Mouse (Mus musculus) embryo, embryonic 11.5 days (tissue): Measurements from ENCODE around the gene Sertad4.

Experiments used
- DNase-seq: peaks from one replicate; pipeline ENCODE4 v3.0.0-alpha.2; 2012; ENCODE audit warnings: low read depth, low spot score

The Sertad4 gene

GRCm38 (mm10) chr1:192855474-192856230, at the start of gene Sertad4:
Gene Sertad4 (minus strand): TSS chr1:192855756.
- DNase-seq: peak; percentile 70

- DNase-seq: no peak
These were observed 46.0 kb upstream of the Sertad4 start for GRCm38 (mm10) chr1:192901516-192901915.

- DNase-seq: no peak
These were observed 45.4 kb upstream of the Sertad4 start for GRCm38 (mm10) chr1:192900913-192901312.

- DNase-seq: no peak
These were observed 43.2 kb upstream of the Sertad4 start for GRCm38 (mm10) chr1:192898742-192899141.

- no peak for DNase-seq
These were observed 41.7 kb upstream of the Sertad4 start for GRCm38 (mm10) chr1:192897218-192897617.

GRCm38 (mm10) chr1:192896076-192896475, 40.5 kb upstream of the Sertad4 start:
- no peak for DNase-seq

GRCm38 (mm10) chr1:192890716-192891115, 35.2 kb upstream of the Sertad4 start:
- DNase-seq: no peak

- DNase-seq: no peak
These were observed 27.2 kb upstream of the Sertad4 start for GRCm38 (mm10) chr1:192882617-192883295.

GRCm38 (mm10) chr1:192880130-192880529, 24.6 kb upstream of the Sertad4 start:
- DNase-seq: no peak

GRCm38 (mm10) chr1:192879086-192879580, 23.6 kb upstream of the Sertad4 start:
- no peak for DNase-seq

- DNase-seq: no peak
These were observed 17.3 kb upstream of the Sertad4 start for GRCm38 (mm10) chr1:192872841-192873240.

GRCm38 (mm10) chr1:192869761-192870160, 14.2 kb upstream of the Sertad4 start:
- no peak for DNase-seq

- DNase-seq: no peak
These were observed 8.9 kb upstream of the Sertad4 start for GRCm38 (mm10) chr1:192864440-192864839.

GRCm38 (mm10) chr1:192861305-192861960, 5.9 kb upstream of the Sertad4 start:
- DNase-seq: no peak

GRCm38 (mm10) chr1:192860273-192860672, 4.7 kb upstream of the Sertad4 start:
- no peak for DNase-seq

GRCm38 (mm10) chr1:192857582-192857981, 2.0 kb upstream of the Sertad4 start:
- no peak for DNase-seq

- DNase-seq: no peak
These were observed 1.4 kb upstream of the Sertad4 start for GRCm38 (mm10) chr1:192856931-192857330.

GRCm38 (mm10) chr1:192856411-192856810, 855 bp upstream of the Sertad4 start:
- DNase-seq: no peak

- DNase-seq: no peak
These were observed 711 bp downstream of the Sertad4 start for GRCm38 (mm10) chr1:192854819-192855271.

- no peak for DNase-seq
These were observed 1.4 kb downstream of the Sertad4 start for GRCm38 (mm10) chr1:192853988-192854818.

- no peak for DNase-seq
These were observed 2.1 kb downstream of the Sertad4 start for GRCm38 (mm10) chr1:192853429-192853828.
